Mouse (Mus musculus) adrenal gland (tissue): Measurements from ENCODE around the gene Gm10306.

Experiments used
- intact Hi-C: fragments of 180-260 bp; cut with DNase I; formaldehyde crosslinking; loops from one replicate; pipeline ENCODE4 v1.15.1; 2025
- long read RNA-seq, 2 experiments: library from polyadenylated mRNA; unstranded; transcript quantifications; one replicate each; pipeline ENCODE4 v2.0.0; 2020; ENCODE audit warnings: borderline replicate concordance in 1 of 2; ENCODE audit not compliant: insufficient replicate concordance in 1 of 2

The Gm10306 gene
- long read RNA-seq, experiment 1: 0 reads
- long read RNA-seq, experiment 2: 0 reads

DNA sequence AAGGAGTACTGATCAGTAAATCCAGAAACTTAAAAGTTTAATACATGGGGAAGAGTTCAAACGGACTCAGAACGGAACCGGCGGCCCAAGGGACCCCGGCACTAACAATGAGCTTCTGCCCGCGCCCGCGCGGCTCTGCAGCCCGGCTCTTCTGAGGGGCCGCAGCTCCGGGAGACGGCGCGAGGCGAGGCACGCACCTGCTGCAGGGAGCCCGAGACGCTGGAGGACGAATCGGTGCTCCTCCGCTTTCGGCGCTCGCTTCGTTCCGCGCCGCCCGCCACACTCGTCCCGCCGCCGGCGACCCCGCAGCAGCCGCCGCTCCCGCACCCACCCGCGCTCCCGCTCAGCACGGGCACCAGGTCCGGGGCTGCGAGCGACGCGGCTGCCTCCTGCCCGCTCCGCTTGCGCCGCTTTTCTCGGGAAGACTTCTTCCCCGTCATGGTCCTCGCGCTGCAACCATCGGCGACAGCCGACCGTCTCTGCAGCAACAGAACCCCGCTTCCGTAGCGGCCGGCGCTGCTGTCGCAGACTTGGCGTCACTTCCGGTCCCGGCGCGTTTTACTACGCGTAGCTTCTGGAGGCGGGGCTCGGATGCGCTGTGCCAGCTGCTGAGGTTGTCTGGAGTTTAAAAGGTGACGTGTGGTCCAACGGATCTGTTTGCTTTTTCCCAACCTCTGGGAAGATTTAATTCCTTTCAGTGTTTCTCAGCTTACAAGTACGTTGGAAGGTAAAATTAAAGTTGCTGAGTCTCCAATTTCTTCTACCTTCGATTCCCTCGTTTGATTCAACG, at the start of gene Gm10306, which contains the start of gene Caap1:
TSS of gene Gm10306 (plus strand) at position 282 of the 790 bp plus-strand sequence.
TSS of gene Caap1 (minus strand) at position 532 of the 790 bp plus-strand sequence.
- intact Hi-C loops: no loop called here

DNA sequence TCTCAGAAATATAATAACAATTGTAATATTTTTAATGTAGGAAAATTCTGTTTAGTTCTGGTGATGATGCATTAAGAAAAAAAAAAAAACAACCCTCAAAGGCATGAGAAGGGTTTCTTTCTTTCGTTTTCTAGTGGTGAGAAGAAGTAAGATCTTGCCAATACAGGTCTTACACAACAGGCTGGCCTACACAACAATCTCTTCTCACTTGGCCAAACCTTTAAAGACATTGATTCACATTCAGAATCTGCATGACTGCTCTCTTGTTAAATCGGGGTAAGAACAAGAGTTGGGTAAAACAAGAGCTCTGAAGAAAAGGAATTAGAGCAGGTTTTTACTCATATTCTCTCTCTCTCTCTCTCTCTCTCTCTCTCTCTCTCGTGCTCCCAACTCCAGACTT, 41.0 kb upstream of the Gm10306 start:
- intact Hi-C loops: loop anchor here (5.0 kb wide), 1 partner anchor 253 kb away; no protein-coding TSS in a partner anchor

DNA sequence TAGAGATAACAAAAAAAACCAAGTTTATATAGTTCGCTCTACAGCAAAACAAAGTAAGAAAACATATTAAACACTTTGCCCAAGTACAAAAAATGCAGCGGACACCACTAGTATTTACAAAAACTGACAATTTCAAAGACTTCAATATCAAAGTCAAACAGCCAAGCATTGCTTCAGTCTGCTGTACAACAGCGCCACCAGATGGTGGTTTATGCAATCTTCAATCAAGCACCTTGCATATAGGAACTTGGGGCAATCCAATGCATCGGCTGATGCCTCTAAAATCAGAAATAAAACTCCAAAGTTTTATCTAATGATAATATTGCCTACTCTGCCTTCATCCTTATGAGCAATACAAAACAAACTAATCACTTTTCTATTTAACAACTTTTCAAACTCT, 38.7 kb upstream of the Gm10306 start:
- intact Hi-C loops: loop anchor here (5.0 kb wide), 1 partner anchor 255 kb away; no protein-coding TSS in a partner anchor

DNA sequence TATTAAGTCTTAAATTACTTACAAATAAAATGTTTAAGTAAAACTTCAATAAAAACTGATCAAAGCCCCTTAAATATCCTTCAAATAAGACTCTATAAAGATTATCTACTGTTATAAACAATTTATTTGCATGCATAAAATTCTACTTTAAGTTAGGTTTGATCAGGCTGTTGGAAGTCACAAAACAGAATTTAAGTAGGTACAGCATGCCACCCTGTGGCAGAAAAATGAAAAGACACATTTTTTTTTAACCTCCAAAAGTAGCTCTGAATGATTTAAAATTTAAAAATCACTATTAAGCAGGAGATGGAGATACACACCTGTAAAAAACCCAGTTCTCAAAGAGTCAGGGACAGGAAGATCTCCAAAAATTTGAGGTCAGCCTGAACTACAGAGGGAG, 33.0 kb upstream of the Gm10306 start:
- intact Hi-C loops: no loop called here

DNA sequence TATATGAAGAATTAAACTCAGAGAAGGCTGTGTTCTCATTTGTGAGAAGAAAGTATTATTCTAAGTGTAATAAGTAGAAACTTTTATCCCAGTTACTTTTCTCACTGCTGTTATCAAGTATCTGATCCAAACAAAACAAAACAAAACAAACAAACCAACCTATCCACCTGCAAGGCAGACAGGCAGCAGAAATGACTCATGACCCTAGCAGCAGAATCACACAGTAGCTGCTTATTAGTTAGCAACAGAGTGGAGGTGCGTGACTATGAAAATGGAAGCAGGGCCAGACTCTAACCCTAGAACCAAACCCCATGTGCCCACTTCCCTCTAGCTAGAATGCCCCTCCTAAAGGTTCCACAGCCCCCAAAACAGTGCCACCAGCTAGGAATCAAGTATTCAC, 26.9 kb upstream of the Gm10306 start:
- intact Hi-C loops: no loop called here

DNA sequence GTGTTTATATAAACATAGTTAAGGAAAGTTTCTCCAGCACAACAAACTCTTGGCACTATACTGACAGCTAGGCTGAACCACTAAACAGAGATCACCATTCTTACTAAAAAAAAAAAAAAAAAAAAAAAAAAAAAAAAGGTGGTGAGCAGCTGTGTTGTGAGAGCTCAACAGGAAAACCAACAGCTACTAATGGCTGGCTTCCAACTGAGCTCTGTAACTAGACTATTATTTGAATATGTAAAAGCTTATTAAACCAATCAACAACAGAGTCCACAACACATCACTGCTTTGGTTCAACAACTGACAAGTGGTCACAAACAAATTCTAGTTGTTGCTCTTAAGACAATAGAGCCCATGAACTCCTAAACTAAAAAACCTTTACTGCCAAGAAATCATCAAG, 23.1 kb upstream of the Gm10306 start:
- intact Hi-C loops: no loop called here

DNA sequence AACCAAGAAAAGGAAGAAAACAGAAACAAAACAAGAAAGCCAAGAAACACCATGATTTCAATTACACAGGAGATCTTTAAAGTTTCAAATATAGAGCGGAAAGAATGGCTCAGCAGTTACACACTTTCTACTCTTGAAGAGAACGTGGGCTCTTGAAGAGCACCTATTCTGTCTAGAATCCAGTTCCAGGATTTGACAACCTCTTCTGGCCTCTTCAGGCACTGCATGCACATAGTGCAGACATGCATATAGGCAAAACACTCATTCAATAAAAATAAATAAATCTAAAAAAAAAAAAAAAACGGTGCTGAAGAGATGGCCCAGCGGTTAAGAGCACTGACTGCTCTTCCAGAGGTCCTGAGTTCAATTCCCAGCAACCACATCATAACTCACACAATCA, 13.3 kb upstream of the Gm10306 start:
- intact Hi-C loops: no loop called here

DNA sequence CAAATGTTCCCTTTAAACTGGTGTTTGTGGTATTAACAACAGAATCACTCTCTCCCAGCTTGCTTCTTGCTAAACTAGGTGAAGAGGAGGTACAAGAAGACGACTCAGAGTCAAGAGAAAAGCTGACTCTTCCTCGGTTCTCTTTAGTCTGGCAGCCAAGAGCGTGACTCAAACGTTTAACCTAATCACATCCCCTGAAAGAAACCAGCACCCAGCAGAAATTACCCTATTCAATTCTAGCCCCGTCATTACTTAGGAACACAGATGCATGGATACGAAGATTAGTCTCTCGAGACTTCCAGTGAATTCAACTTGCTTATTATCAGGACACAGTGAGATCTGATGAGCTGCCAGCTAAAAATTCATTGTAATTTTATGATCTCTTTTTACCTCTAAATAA, 12.0 kb upstream of the Gm10306 start:
- intact Hi-C loops: no loop called here

DNA sequence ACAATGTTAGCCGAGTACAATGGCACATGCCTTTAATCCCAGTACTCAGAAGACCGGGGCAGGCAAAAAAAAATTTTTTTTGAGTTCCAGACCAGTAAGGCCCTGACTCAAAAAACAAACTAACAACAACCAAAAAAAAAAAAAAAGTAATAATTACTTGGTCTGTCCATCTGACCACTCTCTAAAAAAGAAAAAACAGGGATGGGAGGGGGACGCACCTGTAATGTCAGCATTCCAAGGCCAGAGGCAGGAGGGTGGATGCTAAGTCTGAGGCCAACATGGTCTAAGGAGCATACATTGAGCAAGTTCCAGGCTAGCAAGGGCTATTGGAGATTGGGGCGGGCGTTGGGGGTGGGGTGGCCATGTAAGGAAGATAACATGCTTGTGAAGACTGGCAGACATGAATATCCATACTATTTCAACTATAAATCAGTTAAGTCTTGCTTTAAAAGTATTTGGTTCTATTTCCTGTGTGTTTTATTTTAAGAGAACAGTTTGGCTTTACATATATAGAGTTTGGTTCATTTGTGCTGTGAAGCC, 1.3 kb upstream of the Gm10306 start:
- intact Hi-C loops: no loop called here

DNA sequence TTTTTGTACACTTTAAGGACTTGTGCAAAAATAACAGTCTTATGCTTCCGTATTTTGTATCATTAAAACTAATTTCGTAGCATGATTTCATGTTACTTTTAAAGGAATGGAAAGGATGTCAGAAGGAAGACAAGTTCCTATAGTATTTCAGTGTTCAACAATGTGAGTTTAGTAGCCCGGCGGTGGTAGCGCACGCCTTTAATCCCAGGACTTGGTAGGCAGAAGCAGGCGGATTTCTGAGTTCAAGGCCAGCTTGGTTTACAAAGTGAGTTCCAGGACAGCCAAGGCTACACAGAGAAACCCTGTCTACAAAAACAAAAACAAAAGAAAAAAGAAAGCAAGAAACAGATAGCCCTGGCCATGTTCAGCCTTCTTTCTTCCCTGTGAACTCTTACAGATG, 799 bp downstream of the Gm10306 start:
- intact Hi-C loops: no loop called here

DNA sequence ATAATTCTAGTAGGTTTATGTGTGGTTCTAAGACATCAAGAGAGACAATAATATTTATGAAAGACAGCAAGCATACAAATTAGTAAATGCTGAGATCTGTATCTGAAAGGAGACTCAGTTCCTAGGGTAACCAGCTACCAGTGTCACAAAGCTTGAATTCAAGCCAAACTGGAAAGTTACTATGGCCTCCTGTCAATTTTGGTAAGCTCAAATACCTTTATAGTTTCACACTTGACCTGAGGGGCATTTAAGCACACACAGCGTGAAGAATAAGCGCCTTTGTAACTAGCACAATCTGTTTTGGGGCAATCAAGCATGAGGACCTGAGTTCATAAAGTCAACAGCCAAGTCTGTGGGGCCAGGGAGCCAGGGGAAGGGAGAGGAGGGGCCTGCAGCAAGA, 2.9 kb downstream of the Gm10306 start:
- intact Hi-C loops: no loop called here

DNA sequence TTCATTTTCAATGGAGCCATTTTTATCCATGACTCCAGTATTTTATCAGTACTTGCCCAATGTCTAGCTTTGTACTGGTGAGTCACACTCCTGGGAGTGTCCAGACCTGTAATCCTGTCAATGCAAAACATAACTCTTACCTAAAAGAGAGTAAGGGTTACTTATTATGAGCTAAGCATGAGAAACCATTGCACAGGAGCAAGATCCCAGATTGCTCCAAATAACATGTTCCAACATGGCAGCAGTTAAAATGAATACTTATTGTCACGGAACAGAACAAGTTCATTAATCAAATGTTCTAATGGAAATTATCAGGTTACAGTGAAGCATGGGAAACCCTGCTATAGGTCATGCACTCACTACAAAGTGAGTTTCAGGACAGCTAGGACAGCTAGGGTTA, 4.0 kb downstream of the Gm10306 start:
- intact Hi-C loops: no loop called here

DNA sequence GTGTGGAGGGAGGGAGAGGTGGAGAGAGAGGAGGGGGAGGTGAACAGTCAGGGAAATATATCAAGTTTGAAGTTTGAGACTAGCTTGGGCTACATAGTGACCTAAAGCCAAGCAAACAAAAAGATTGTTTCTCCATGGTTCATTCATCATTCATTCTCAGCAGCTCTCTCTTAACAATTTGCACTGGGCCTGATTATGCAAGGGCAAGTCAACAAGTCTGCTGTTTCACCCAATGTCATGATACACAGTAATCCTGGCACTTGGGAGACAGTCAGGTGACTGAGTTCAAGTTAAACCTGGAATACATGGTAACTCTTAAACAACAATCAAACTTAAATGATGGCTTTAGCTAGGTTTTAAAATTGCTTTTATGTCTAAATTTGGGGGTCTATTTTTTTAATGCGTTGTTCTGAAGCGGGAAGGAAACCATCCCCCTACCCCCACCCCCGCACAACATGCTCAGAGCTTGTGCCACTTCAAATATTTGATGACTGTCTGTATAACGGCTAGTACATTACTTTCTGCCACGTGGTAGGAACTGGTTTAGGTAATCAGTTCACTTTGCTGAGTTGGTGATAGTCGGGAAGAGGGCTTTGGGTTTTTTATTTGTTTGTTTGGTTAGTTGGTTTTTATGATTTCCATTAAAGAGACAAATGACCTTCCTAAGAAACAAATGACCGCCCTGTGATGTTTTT, 5.8 kb downstream of the Gm10306 start:
- intact Hi-C loops: no loop called here

DNA sequence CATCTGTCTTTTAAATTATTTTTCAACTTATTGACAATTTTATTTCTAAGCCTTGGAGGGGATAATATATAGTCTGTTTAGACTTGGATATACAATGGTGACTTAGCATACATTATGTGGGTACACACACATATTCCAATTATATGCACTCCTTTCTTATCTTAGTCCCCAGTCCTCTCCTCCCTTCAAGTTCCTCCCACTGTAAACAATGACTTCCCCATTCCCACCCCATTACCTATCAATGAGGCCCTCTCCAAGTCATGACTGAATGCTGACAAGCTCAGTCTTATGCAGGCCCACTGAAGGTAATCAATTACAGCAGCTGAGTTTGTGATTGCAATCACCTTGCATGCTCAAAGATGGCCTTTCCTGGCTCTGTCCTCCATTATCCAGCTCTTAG, 8.0 kb downstream of the Gm10306 start:
- intact Hi-C loops: no loop called here

DNA sequence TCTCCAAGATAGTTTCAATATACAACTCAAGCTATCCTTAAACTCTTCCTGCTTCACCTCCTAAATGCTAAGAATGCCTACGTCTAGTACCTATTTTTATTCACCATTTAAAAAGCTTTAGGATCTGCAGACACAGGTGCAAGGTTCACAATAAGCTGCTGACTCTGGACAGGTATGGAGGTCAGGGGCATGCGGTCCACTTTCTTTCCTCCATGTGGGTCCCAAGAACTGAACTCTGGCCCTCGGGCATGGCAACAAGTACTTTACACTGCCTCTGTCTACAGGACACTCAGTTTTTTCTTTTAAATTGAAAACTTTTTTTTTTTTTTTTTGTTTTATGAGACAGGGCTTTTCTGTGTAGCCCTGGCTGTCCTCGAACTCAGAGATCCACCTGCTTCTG, 16.3 kb downstream of the Gm10306 start:
- intact Hi-C loops: no loop called here

DNA sequence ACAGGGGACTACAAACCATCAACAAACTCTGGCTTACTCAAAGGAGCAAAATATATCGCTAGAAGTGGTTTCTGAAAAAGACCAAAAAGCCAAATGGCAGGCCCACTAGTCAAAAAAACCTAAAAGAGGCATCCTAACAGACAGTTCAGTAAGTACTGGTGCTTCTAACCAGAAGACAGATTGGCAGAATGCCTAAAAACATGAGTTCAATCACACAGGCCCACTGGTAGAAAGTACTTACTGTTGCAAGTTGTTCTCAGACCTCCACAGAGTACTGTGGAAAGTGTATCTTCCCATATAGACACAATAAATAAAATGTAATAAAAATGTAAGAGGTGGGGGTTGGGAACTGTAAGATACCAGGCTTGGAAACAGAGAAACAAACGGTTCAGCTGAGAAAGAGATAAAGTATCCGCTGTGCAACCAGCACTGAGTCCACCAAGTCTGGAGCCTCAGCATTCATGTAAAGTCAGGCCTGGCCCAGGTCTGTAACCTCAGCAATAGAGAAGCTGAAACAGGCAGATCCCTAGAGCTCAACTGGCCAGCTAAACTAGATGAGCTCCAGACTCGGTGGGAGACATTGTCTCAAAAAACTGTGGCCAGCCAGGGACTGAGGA, 35.5 kb downstream of the Gm10306 start:
- intact Hi-C loops: no loop called here

DNA sequence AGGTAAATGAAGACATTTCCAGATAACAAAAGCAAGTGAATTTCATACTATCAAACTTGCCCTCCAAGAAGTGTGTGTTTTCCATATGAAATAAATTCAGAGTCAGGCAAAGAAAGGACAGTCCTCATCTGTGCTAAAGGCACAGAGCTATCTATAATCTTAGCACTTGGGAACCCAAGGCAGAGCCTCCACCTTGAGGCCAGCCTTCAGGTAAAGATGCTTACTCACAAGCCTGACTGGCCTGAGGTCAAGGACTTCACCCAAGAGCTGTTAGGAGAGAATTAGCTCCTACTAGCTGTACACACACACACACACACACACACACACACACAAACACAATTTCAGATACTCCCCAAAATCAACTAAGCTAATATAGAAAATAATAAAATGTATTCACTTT, 36.4 kb downstream of the Gm10306 start:
- intact Hi-C loops: no loop called here

DNA sequence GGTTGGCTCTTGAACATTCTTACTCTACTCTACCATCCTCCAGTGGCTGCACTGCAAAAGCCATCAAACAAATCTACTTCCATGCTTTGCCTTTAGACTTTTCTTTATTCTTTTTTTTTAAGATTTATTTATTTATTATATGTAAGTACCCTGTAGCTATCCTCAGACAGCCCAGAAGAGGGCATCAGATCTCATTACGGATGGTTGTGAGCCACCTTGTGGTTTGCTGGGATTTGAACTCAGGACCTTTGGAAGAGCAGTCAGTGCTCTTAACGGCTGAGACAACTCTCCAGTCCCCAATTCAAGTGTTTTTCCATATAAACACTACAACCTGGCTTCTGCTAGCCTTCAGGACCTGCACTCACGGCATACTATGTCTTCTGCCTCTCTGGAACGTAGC, 45.0 kb downstream of the Gm10306 start:
- intact Hi-C loops: no loop called here

DNA sequence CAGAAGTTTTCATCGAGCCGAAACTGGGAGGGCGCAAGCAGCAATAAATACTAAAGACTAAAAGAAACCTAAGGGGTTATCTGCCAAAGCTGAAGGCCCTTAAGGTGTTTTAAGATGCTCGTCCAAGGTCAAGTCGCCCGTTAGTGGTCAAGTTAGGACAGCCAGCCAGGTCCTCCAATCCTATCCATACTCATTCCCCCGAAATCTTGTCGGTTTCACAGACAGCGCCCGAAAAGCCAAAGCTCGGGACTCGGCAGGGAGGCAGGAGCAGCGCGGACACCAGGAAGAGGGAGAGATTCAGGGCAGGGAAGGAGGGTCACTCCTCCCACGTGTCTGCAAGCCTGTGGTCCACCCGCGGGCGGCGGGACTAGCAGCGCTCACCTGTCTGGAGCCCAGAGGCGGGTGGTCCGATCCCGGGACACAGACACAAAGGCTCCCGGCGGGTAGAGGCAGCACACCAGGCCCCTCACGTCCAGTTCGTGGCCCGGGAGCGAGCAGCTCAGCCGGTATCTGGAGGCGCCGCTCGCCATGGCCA, 46.2 kb downstream of the Gm10306 start:
- intact Hi-C loops: no loop called here

DNA sequence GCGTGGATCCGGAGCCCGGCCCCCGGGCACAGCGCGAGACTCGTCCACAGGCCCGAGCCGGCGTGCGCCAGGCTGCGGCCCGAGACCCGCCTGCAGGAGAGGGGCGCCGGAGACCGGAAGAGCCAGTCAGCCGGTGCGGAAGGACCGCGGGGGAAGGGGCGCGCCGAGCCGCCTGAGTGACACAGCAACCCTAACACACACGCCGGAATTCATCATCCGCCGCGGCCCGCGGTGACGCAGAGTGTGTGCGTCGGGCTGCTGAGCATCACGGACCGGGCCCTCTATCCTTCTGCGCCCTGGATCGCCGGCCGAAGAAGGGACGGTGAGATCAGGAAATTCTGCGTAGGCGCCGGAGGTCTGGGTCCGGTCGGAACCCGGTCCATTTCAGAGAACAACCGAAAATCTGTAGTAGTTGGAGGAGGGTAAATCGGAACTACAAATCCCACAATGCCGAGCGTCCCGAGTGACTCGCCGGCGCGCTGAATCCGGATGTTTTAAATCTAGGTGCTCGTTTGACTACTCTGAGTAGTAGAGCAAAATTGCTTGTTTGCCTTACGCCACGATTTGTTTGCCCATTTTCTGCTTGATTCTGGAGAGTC, 46.8 kb downstream of the Gm10306 start, which contains the start of gene Plaa:
TSS of gene Plaa (minus strand) at position 214 of the 599 bp plus-strand sequence.
- intact Hi-C loops: no loop called here

DNA sequence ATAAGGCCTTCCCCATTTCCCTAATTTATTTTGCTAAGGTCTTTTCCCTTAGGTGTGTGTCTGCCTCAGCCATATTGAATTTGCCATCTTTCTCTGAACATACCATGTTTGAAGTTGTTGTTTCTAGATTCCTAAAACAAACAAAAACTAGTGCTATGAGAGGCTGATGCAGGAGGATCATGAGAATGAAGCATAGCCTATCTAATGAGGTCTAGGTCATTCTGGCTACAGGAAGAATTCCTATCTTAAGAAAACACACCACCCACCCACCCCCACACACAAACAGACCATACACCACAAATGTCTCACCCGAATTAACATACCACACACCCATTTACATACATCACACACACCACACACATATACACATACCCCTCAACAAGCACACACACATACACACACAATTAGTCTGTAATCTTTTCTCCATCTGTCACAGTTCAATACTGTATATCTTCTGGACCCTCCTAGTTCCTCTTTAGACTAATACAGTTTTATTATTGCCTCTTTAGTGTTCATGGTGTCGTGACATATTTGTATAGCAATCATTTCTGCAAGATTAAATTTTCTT, 48.2 kb downstream of the Gm10306 start:
- intact Hi-C loops: no loop called here
